Mouse (Mus musculus) layer of hippocampus, adult 8-10 months (tissue): ENCODE measurements around the gene Plekhs1. TPM values are rescaled to one million over a fixed set of nuclear protein-coding genes. Genes with fewer than 3 reads are reported as not detected.
"Not testable (repeated sequence)": the region's sequence is repeated elsewhere in the genome, so short reads cannot be mapped to it uniquely, and the experiment has no call there.

Experiments used
- DNase-seq, 2 experiments: peaks; one replicate each; pipeline ENCODE4 v3.0.0; 2022; ENCODE audit warnings: low spot score in 2 of 2
- total RNA-seq, 4 experiments: library from RNA; stranded (reverse); gene quantifications; 2 replicates each; pipeline ENCODE4 v1.2.4; 2022

Gene Plekhs1
- total RNA-seq, 4 experiments from 2014 or later, result 0.18 to 0.50 (median 0.28) TPM

DNA sequence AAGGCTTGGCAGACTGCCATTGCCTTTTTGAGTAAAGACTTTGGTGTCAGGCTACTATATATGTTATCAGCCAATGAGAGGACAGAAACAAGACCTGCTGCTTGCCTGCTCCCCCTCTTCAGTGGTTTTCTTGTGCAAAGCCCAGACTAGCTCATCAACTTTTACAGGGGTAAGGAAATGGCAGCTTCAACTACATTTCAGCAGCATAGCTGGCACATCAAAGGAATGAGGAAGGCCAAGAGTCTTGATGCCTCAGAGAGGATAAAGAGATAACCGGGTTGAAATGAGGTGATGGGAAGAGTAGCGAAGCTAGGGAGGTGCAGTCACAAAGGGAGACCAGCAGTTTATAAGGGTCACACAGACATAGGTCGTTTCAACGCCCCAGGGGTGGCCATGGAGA is 3.9 kb upstream of the Plekhs1 start:
- DNase-seq, result no peak

- no peak for DNase-seq
Observed at GRCm38 (mm10) chr19:56459154-56460050, 2.0 kb upstream of the Plekhs1 start.

DNA sequence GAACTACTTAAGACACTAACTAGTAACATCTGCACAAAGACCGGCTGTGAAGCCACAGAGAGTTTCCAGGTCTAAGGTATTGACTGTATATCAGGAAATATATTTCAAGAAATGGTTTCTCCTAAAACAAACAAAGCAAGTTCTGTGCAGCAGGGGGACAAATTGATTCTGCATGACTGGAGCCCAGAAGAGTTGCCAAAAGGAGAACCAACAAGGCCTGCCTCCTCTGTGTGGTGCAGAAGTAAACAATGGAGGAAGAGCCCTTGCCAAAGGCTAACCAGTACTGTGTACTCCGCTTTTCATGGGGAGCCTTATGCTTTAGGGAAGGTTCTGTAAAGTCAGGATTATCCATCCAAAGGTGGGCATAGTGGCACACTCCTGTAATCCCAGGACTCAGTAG is 1.2 kb upstream of the Plekhs1 start:
- DNase-seq, result no peak

GRCm38 (mm10) chr19:56462786-56463185 is 1.3 kb downstream of the Plekhs1 start:
- DNase-seq, result no peak

- DNase-seq, result no peak
Observed at GRCm38 (mm10) chr19:56466486-56466885, 5.0 kb downstream of the Plekhs1 start.

GRCm38 (mm10) chr19:56470286-56471020 is 9.0 kb downstream of the Plekhs1 start:
- no peak for DNase-seq

- no peak for DNase-seq
Observed at GRCm38 (mm10) chr19:56471934-56472333, 10.5 kb downstream of the Plekhs1 start.

GRCm38 (mm10) chr19:56474869-56475550 is 13.6 kb downstream of the Plekhs1 start:
- no peak for DNase-seq

- no peak for DNase-seq
Observed at GRCm38 (mm10) chr19:56476546-56476945, 15.1 kb downstream of the Plekhs1 start.

DNA sequence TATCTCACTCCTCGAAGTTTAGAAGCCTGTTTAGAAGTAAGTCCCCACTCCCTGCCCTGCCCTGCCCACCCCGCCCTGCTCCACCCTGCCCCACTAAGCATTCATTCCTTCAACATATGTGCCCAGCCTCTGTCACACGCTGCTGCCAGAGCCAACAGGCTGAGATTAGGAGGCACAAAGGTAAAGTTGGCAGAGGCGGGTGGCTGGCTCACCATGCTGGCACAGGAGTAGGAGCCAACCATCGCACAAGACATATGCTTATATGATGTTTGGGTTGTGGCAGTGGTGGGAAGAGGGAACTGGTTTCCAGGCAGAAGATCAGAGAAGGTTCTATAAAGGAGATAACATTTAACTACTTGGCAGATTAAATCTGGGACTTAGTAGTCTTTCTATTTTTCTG is 15.8 kb downstream of the Plekhs1 start:
- no peak for DNase-seq

DNA sequence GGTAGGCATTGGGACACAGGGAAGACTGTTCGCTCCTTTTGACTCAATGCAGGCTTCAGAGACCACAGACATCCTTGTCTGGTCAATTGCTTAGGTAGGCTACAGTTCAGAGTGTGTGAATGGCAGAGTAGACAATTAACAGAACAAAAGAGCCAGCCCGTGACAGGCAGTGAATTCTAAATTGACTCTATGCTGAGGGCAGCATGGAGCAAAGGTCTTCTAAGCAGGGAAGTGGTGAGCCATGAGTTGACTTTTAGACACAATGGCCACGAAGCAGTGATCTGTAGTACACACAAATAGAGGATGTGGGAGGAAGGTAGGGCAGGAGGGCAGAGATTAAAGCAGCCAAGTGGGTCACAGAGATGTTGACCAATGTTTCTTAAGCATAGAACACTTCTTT is 16.4 kb downstream of the Plekhs1 start:
- no peak for DNase-seq

GRCm38 (mm10) chr19:56484630-56485375 is 23.4 kb downstream of the Plekhs1 start:
- DNase-seq, result no peak

DNA sequence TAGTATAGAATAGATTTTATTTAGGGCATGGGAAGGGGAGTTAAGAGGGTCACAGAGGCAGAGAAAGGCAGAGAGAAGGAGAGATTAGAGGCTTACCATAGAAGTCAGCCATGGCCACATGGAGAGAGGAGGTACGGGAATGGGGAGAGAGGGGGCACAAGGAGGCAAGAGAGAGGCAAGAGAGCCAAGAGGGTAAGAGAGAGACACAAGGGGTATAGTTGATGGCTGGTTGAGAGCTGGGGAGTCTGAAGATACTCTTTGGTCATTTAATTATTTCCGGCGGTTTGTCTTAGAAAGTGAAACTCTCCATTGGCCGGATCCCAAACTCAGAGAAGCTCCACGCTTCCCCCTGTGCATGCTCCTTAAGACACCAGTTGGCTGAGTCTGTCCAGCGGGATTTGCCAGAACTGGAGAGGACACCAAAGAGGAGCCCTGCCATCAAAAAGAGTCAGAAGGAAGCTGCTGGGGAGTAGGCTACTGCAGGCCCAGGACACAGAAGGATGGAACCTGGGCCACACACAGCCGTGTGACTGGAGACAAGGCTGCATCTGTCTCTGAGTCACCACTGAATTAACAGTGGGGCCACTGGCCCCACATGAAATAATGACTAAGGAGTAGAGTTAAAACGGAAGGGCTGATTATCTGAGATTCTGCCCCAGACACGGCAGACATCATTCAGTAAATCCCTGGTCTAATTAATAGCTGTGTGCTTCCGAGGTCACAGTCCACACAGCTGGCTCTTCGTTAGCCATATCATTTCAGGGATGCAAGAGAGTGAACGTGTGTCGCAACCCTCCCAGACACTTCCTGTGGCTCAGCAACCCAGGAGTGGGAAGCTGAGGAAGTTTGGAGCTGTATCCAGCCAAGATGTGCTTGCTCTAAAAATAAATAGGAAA is 24.2 kb downstream of the Plekhs1 start:
- no peak for DNase-seq

DNA sequence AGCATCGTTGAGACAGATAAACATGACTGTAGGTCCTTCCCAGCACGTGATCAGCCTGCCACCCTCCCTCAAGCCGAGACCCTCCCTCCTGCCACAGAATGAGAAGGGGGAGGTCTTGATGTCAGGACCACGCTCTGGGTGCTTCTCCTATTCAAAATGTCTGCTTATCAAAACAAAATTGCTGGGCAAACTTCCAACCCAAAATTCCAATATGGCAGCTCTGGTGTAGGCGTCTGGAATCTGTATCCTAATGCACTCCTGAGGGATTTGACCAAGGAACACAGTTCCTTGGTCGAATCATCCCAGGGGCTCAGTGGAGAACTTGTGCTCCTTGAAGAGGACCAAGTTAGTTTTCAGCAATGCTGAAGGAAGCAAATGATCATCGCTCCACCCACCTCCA is 25.5 kb downstream of the Plekhs1 start:
- DNase-seq, result no peak

- no peak for DNase-seq
Observed at GRCm38 (mm10) chr19:56487339-56487738, 25.9 kb downstream of the Plekhs1 start.

- DNase-seq, result no peak
Observed at GRCm38 (mm10) chr19:56489601-56490000, 28.2 kb downstream of the Plekhs1 start.

GRCm38 (mm10) chr19:56494157-56494556 is 32.7 kb downstream of the Plekhs1 start:
- not testable (repeated sequence) for DNase-seq

DNA sequence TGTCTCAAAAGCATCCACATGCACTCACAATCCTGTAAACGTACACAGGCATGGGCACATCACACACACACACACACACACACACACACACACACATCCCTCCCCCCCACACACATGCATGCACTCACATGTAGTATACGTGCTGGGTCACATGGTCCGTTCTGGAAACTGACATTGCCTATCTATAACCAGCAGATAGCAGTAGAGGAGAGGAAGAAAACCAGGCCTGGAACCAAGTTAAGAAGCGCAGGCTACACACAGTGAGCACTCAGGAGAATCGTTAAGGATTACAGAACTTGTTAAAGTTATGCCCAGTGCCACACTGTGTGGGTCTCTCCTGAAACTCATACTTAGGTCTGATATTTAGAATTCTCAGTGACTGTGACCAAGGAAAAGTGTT is 41.6 kb downstream of the Plekhs1 start:
- not testable (repeated sequence) for DNase-seq

GRCm38 (mm10) chr19:56503525-56503924 is 42.1 kb downstream of the Plekhs1 start:
- DNase-seq, result not testable (repeated sequence)

DNA sequence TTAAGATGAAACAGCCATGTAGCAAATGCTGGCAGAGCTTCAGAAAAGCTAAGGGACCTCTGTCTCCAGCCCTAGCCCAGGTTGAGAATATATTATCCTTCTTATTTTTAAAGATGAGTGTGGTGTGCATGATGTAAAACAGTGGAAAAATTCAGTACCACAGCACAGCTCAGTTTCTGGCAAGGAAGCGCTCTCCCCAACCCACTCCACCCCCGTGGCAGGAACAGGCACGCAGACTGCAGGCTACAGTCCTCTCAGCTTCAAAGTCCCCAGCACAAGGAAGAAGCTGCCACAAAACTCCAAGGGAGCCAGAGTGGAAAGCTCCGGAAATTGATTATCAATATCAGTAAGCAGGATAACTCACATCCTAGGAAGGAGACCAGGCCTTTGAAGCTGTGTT is 49.8 kb downstream of the Plekhs1 start:
- DNase-seq, result not testable (repeated sequence)
